Mouse (Mus musculus) midbrain, embryonic 16.5 days (tissue): ENCODE data around the gene Atp11b. TPM values are rescaled to one million over a fixed set of nuclear protein-coding genes. Genes with fewer than 3 reads are reported as not detected.

ENCODE experiments used
- ATAC-seq: fragments of 200-750 bp; cut with Nextera tagmentation; 2 replicates; pipeline ENCODE4 v1.8.0; 2017; ENCODE audit warnings: moderate TSS enrichment
- H3K27ac ChIP-seq: fragments of 300-500 bp; sonication (generic); 2 replicates; pipeline ENCODE4 v1.5.1; 2014; ENCODE audit warnings: mild to moderate bottlenecking, low read length, mixed read lengths
- H3K27me3 ChIP-seq: fragments of 300-500 bp; sonication (generic); 2 replicates; pipeline ENCODE4 v1.6.1; 2014; ENCODE audit warnings: low read depth, low read length, mixed read lengths; ENCODE audit not compliant: control insufficient read depth, insufficient read depth
- H3K36me3 ChIP-seq: fragments of 300-500 bp; sonication (generic); 2 replicates; pipeline ENCODE4 v1.6.1; 2014; ENCODE audit warnings: mild to moderate bottlenecking, low read length, moderate library complexity, mixed read lengths; ENCODE audit not compliant: control insufficient read depth, insufficient read depth
- H3K4me1 ChIP-seq: fragments of 300-500 bp; sonication (generic); 2 replicates; pipeline ENCODE4 v1.6.1; 2014; ENCODE audit warnings: mild to moderate bottlenecking, low read length, mixed read lengths; ENCODE audit not compliant: control insufficient read depth, insufficient read depth
- H3K4me2 ChIP-seq: fragments of 300-500 bp; sonication (generic); 2 replicates; pipeline ENCODE4 v1.6.1; 2014; ENCODE audit warnings: mild to moderate bottlenecking, low read length, mixed read lengths
- H3K4me3 ChIP-seq: fragments of 300-500 bp; sonication (generic); 2 replicates; pipeline ENCODE4 v1.5.1; 2014; ENCODE audit warnings: low read depth, mild to moderate bottlenecking, low read length, moderate library complexity, mixed read lengths
- H3K9ac ChIP-seq: fragments of 300-500 bp; sonication (generic); 2 replicates; pipeline ENCODE4 v1.6.1; 2014; ENCODE audit warnings: low read depth, low read length, mixed read lengths
- H3K9me3 ChIP-seq: fragments of 300-500 bp; sonication (generic); replicated peaks from 2 replicates; pipeline ENCODE4 v1.6.1; 2014; ENCODE audit warnings: mild to moderate bottlenecking, low read length, mixed read lengths; ENCODE audit not compliant: control insufficient read depth, poor library complexity, severe bottlenecking
- WGBS: fragments of 180-500 bp; shearing (Covaris S2); extraction: QIAGEN DNeasy Blood & Tissue Kit; methylation state at CpG from one replicate; pipeline ENCODE4 v1.1.7; 2014; 5-methylcytosine and 5-hydroxymethylcytosine counted together
- polyA plus RNA-seq: library from polyadenylated mRNA; unstranded; fragments of >200 nt; fragmentation: Nextera tagmentation; extraction: Ambion mirVana; gene quantifications from 2 replicates; pipeline ENCODE4 v1.2.1, GENCODE M21; 2015

The Atp11b gene
- polyA plus RNA-seq, 1 experiment from 2014 or later = 44.3 TPM

DNA sequence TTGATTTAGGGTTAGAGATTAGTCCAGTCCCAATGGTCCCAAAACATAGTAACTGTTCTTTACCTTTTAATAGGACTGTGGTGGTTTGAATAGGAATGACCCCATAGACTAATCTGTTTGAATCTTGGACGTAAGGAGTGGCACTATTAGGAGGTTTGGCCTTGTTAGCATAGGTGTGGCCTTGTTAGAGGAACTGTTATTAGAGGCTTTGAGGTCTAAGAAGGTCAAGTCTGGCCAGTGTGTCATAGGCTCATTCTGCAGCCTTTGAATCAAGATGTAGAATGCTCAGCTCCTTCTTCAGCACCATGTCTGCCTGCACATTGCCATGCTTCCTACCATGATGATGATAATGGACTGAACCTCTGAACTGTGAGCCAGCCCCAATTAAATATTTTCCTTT lies 27.0 kb upstream of the Atp11b start:
- 83% methylated on average over 1 of the region's 1 CpGs for WGBS
- no peak for ATAC-seq
- no peaks in the 10 kb centered on the region for H3K36me3 ChIP-seq
- H3K9me3 ChIP-seq = no peaks in the 10 kb centered on the region
- no peak overlapping the region for H3K4me2 ChIP-seq
- no peak overlapping the region for H3K9ac ChIP-seq
- no peaks in the 10 kb centered on the region for H3K27me3 ChIP-seq
- no peak overlapping the region for H3K4me3 ChIP-seq
- no peaks in the 10 kb centered on the region for H3K4me1 ChIP-seq
- H3K27ac ChIP-seq = no peak overlapping the region

DNA sequence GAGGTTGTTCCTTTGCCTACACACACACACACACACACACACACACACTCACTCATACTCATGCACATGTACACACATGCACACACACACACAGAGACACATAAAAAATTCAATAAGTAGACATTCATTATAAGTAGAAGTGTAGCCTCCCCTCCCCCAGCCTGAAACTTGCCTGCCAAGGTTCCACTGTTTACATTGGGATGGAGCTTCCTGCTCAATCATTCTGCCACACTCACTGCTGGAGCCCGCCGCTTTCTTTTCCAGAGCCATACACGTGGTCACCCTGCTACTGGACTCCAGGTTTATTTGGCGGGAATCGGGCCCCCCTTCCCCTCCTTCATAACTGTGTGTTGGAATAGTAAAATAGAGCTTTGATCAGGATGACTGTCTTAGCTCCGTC lies 24.4 kb upstream of the Atp11b start:
- WGBS = 91% methylated on average over 6 of the region's 6 CpGs
- Histone ChIP-seq H3K27me3 (no peaks in the 10 kb centered on the region), H3K4me3 (no peak overlapping the region), H3K4me1 (no peaks in the 10 kb centered on the region), H3K4me2 (no peak overlapping the region), H3K27ac (no peak overlapping the region), H3K36me3 (no peaks in the 10 kb centered on the region), H3K9me3 (0 out of 2 replicates have a peak, but pooled peaks cover 2% of the 10 kb centered on the region), H3K9ac (no peak overlapping the region)
- no peak for ATAC-seq

DNA sequence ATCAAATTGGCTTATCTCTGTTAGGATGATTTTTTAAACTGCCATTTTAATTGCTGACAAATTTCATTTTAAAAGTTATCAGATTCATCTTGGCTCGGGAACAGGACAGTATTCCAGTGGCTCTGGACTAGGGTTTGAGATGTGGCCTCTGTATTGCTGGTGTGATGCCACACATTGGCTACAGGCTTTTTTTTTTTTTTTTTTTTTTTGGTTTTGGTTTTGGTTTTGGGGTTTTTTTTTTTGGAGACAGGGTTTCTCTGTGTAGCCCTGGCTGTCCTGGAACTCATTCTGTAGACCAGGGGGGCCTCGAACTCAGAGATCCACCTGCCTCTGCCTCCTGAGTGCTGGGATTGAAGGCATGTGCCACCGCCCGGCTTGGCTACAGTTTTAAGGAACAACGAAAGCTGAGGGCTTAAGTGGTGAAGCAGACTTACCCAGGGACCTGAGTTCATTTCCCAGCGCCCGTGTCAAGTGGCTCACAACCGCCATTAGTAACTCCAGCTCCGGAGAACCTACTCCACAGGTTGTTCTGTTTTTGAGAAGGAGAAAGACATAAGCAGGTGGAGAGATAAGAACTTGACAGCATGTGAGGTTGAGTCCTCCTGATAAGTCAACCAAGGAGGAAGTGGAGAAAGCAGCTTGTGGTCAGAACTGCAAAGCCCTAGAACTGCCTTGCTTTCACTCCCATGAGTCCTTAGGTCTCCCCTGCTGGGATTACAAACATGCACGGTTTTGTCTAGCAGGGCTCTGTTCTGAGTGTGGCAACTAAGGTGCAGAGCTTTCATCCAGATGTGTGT lies 21.7 kb upstream of the Atp11b start:
- ATAC-seq = no peak
- 85% methylated on average over 10 of the region's 10 CpGs for WGBS
- Histone ChIP-seq H3K4me2 (no peak overlapping the region), H3K9ac (no peak overlapping the region), H3K4me3 (no peak overlapping the region), H3K4me1 (no peaks in the 10 kb centered on the region), H3K36me3 (no peaks in the 10 kb centered on the region), H3K27ac (no peak overlapping the region), H3K9me3 (0 out of 2 replicates have a peak, but pooled peaks cover 2% of the 10 kb centered on the region), H3K27me3 (no peaks in the 10 kb centered on the region)

DNA sequence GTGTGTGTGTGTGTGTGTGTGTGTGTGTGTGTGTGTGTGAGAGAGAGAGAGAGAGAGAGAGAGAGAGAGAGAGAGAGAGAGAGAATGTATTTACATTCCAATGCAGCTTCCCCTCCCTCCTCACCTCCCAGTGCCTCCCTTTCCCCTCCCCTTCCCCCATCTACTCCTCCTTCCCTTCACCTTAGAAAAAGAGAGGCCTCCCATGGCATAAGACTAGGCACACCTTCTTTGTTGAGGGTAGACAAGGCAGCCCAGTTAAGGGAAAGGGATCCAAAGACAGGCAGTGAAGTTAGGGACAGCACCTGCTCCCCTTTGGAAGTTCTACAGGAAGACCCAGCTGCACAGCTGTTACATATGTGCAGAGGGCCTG lies 21.1 kb upstream of the Atp11b start:
- Histone ChIP-seq H3K27me3 (no peaks in the 10 kb centered on the region), H3K4me1 (no peaks in the 10 kb centered on the region), H3K4me2 (no peak overlapping the region), H3K9ac (no peak overlapping the region), H3K27ac (no peak overlapping the region), H3K4me3 (no peak overlapping the region), H3K36me3 (no peaks in the 10 kb centered on the region), H3K9me3 (0 out of 2 replicates have a peak, but pooled peaks cover 2% of the 10 kb centered on the region)
- ATAC-seq = no peak

DNA sequence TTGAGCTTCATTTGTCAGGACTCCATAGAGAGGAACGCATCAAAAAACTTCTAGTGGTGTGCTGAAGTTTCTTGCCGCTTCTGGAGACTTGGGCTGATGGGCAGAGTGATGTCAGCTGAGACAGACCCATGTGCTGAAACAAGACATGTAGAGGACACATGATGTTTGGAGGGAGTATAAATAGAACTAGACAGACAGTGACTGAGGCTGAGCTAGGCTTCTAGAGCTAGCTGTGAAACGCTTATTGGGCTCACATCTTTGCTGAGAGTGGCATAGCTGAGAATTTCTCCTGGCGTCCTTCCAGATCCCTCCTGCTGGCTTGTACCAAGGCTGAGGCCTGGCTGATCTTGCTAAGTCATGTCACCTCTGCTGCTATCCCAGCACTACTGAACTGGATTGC lies 19.4 kb upstream of the Atp11b start:
- 0 out of 2 replicates have a peak, but pooled peaks cover 2% of the 10 kb centered on the region for H3K9me3 ChIP-seq
- no peaks in the 10 kb centered on the region for H3K4me1 ChIP-seq
- H3K9ac ChIP-seq = no peak overlapping the region
- no peak overlapping the region for H3K4me3 ChIP-seq
- H3K27ac ChIP-seq = no peak overlapping the region
- no peak overlapping the region for H3K4me2 ChIP-seq
- H3K27me3 ChIP-seq = no peaks in the 10 kb centered on the region
- no peak for ATAC-seq
- H3K36me3 ChIP-seq = no peaks in the 10 kb centered on the region
- WGBS = 87% methylated on average over 4 of the region's 4 CpGs

DNA sequence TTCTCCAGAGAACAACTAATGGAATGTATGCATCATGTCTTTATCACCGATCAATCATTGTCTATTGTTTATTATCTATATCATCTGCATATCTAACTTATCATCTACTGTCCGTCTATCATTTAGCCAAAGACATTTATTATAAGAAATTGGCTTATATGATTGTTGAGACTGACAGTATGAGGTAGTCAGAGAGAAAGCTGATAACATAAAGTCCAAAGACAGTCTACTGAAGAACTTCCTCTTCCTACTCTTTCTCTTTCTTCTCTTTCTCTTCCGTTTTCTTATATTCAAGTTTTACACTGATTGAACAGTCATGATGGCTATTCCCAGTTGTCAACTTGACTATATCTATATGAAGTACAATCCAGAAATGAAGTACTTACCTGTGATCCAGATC lies 15.8 kb upstream of the Atp11b start:
- no peak for ATAC-seq
- Histone ChIP-seq H3K9ac (no peak overlapping the region), H3K27me3 (no peaks in the 10 kb centered on the region), H3K4me1 (no peaks in the 10 kb centered on the region), H3K4me3 (no peak overlapping the region), H3K9me3 (0 out of 2 replicates have a peak, but pooled peaks cover 2% of the 10 kb centered on the region), H3K36me3 (no peaks in the 10 kb centered on the region), H3K4me2 (no peak overlapping the region), H3K27ac (no peak overlapping the region)
- WGBS = 96% methylated on average over 3 of the region's 3 CpGs

DNA sequence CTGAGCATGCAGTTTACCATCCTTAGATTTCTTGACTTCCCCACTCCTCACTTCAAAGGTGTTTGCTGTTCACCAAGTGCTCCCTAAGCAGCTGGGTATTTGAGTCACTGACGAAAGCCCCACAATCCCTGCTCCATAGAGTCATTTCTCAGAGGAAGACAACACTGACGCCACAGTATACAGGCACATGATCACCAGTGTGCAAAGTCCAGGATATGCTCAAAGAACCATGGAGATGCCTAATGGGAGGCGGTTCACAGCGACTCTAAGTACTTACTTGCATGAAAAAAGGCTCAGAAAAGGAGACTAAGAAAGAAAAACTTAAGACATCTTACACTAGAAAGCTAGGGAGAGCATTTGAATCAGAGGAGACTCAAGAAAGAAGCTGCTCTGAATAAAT lies 8.9 kb upstream of the Atp11b start:
- H3K9me3 ChIP-seq = no peaks in the 10 kb centered on the region
- no peak overlapping the region for H3K4me3 ChIP-seq
- H3K4me1 ChIP-seq = no peaks in the 10 kb centered on the region
- H3K9ac ChIP-seq = no peak overlapping the region
- ATAC-seq = no peak
- H3K4me2 ChIP-seq = no peak overlapping the region
- no peaks in the 10 kb centered on the region for H3K27me3 ChIP-seq
- no peaks in the 10 kb centered on the region for H3K36me3 ChIP-seq
- H3K27ac ChIP-seq = no peak overlapping the region
- WGBS = 43% methylated on average over 4 of the region's 4 CpGs

DNA sequence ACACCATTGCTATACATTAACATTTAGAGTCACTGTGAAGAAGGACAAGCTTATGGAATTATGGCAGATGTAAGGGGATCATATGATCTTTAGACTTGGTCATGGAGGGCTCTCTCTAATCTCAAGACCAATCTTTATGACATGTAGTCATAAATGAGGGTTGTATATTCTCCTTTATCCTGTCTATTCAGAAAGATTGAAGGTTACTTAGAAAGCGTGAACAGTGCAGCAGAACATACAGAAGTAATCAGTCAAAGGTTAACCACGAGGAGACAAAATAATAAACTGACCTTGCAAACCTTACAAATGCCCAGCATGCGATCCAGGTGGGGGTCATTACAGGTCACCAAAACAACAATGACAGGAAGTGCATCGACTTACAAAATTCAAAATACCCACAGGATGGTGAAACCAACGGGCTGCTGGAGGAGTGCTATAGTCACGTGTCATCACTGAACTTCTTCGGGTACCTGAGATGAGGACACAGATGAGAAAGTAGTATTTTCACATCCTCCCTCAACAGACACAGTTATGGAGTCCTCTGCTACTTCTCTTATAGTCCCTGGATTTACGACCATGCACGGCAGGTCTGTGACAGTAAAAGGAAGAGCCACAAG lies 7.0 kb upstream of the Atp11b start:
- Histone ChIP-seq H3K4me2 (no peak overlapping the region), H3K4me3 (no peak overlapping the region), H3K27ac (no peak overlapping the region), H3K9ac (no peak overlapping the region), H3K36me3 (no peaks in the 10 kb centered on the region), H3K27me3 (no peaks in the 10 kb centered on the region), H3K4me1 (no peaks in the 10 kb centered on the region), H3K9me3 (no peaks in the 10 kb centered on the region)
- no peak for ATAC-seq
- 76% methylated on average over 9 of the region's 9 CpGs for WGBS

DNA sequence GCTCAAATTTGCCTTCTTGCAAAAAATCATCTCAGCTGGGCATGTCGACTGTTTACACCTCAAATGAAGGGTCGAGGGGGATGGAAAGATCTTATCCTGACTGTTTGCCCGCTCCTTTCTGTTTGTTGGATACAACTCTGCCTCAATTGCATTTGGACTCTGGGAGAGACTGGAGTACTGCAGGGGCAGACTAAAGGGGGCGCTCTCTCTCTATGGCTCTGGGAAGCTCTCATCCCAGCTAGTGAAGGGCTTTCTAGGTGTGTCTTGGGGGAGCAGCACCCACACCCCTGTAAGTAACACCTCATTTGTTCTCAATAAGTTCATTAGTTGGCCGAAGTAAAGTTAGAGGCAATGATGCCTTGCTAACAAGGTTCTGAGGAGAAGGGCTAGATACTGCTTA lies 3.6 kb upstream of the Atp11b start:
- Histone ChIP-seq H3K4me2 (no peak overlapping the region), H3K27ac (no peak overlapping the region), H3K36me3 (no peaks in the 10 kb centered on the region), H3K9me3 (no peaks in the 10 kb centered on the region), H3K4me1 (peaks cover 2% of the 10 kb centered on the region), H3K4me3 (no peak overlapping the region), H3K9ac (no peak overlapping the region), H3K27me3 (no peaks in the 10 kb centered on the region)
- 58% methylated on average over 5 of the region's 5 CpGs for WGBS
- ATAC-seq = no peak
